Mouse (Mus musculus) liver, postnatal 0 days (tissue): ENCODE results near the gene Chsy1. TPM values are rescaled to one million over a fixed set of nuclear protein-coding genes. Genes with fewer than 3 reads are reported as not detected.

Experiments
- ATAC-seq: fragments of 200-750 bp; cut with Nextera tagmentation; 2 replicates; pipeline ENCODE4 v1.8.0; 2017; ENCODE audit warnings: mild to moderate bottlenecking, moderate library complexity
- DNase-seq: peaks from one replicate; pipeline ENCODE4 v3.0.0-alpha.2; 2016
- H3K27ac ChIP-seq: fragments of 300-500 bp; sonication (generic); 2 replicates; pipeline ENCODE4 v1.5.1; 2014; ENCODE audit warnings: antibody characterized with exemption, moderate library complexity, mild to moderate bottlenecking, low read depth
- H3K27me3 ChIP-seq: fragments of 300-500 bp; sonication (generic); 2 replicates; pipeline ENCODE4 v1.6.1; 2014; ENCODE audit warnings: low read length, control low read depth, mixed read lengths; ENCODE audit not compliant: insufficient read depth
- H3K36me3 ChIP-seq: fragments of 300-500 bp; sonication (generic); replicated peaks from 2 replicates; pipeline ENCODE4 v1.6.1; 2014; ENCODE audit warnings: mild to moderate bottlenecking, control low read depth, low read length, moderate library complexity, mixed read lengths; ENCODE audit not compliant: insufficient read depth
- H3K4me1 ChIP-seq: fragments of 300-500 bp; sonication (generic); 2 replicates; pipeline ENCODE4 v1.6.1; 2014; ENCODE audit warnings: antibody characterized with exemption, mild to moderate bottlenecking, control low read depth; ENCODE audit not compliant: insufficient read depth
- H3K4me2 ChIP-seq: fragments of 300-500 bp; sonication (generic); 2 replicates; pipeline ENCODE4 v1.6.1; 2014; ENCODE audit warnings: low read depth, mild to moderate bottlenecking, low read length, moderate library complexity, mixed read lengths
- H3K4me3 ChIP-seq: fragments of 300-500 bp; sonication (generic); 2 replicates; pipeline ENCODE4 v1.5.1; 2014; ENCODE audit warnings: low read depth, low read length
- H3K9ac ChIP-seq: fragments of 300-500 bp; sonication (generic); replicated peaks from 2 replicates; pipeline ENCODE4 v1.6.1; 2014; ENCODE audit warnings: mild to moderate bottlenecking, moderate library complexity
- H3K9me3 ChIP-seq: fragments of 300-500 bp; sonication (generic); 2 replicates; pipeline ENCODE4 v1.6.1; 2016; ENCODE audit warnings: mild to moderate bottlenecking, control low read depth, low read length, mixed read lengths
- CTCF ChIP-seq: sonication (generic); IDR thresholded peaks from 2 replicates; pipeline ENCODE4 v1.5.1; 2016; ENCODE audit warnings: antibody characterized with exemption, low read depth
- EP300 ChIP-seq: IDR thresholded peaks from 2 replicates; pipeline ENCODE4 v1.6.1; 2016; ENCODE audit warnings: antibody characterized with exemption, low read depth, mild to moderate bottlenecking
- WGBS: fragments of 180-500 bp; shearing (Covaris S2); extraction: QIAGEN DNeasy Blood & Tissue Kit; methylation state at CpG from one replicate; pipeline ENCODE4 v1.1.7; 2014; ENCODE audit not compliant: insufficient replicate concordance; 5-methylcytosine and 5-hydroxymethylcytosine counted together
- polyA plus RNA-seq: library from polyadenylated mRNA; unstranded; fragments of >200 nt; fragmentation: Nextera tagmentation; extraction: Ambion mirVana; gene quantifications from 2 replicates; pipeline ENCODE4 v1.2.1, GENCODE M21; 2015

Gene Chsy1
- polyA plus RNA-seq, 1 experiment from 2014 or later: 5.0 TPM

DNA sequence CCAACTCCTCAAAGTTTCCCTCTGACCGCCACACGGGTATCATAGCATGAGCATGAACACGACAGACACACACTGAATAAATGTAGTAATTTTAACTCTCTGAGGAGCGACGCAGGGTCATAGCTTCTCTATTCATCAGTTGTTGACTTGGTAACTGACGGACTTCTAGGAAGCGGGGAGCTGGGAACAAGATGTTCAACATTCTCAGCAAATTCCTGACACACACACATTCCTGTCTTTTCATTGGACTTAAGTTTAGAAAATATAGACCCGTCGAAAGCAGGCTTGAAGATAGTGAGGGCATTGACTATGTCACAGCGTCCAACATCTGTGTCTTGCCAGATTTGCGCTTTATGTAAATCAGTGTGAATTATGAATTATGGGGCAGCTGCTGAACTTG, 2.1 kb upstream of the Chsy1 start:
- H3K27ac ChIP-seq: no peak overlapping the region
- H3K36me3 ChIP-seq: no peaks in the 10 kb centered on the region
- WGBS: 77% methylated on average over 11 of the region's 11 CpGs
- H3K27me3 ChIP-seq: no peaks in the 10 kb centered on the region
- DNase-seq (no peak), ATAC-seq (no peak)
- no peak overlapping the region for H3K4me3 ChIP-seq
- H3K9ac ChIP-seq: no peak overlapping the region
- H3K4me2 ChIP-seq: no peak overlapping the region
- TF ChIP-seq EP300 (no peak), CTCF (no peak)
- no peaks in the 10 kb centered on the region for H3K9me3 ChIP-seq
- H3K4me1 ChIP-seq: peaks cover 6% of the 10 kb centered on the region; the same call in 1 of the 2 replicates

DNA sequence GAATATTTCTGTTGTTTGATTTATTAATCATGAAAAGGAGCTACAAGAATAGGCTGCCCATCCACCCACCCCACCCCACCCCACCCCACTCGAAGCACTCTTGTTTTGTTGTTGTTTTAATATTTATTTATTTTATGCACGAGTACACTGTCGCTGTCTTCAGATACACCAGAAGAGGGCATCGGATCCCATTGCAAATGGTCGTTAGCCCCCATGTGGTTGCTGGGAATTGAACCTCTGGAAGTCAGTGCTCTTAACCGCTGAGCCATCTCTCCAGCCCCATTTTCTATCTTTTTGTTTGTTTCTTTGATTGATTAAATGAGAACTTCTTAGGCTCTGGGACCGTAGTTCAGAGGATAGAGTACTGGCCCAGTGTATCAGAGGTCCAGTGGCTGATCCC, 1.4 kb upstream of the Chsy1 start:
- ATAC-seq: no peak
- Histone ChIP-seq H3K36me3 (no peaks in the 10 kb centered on the region), H3K9me3 (no peaks in the 10 kb centered on the region), H3K27ac (no peak overlapping the region), H3K4me1 (peaks cover 9% of the 10 kb centered on the region; the same call in 1 of the 2 replicates), H3K27me3 (no peaks in the 10 kb centered on the region), H3K4me3 (no peak overlapping the region), H3K4me2 (no peak overlapping the region), H3K9ac (no peak overlapping the region)
- no peak for DNase-seq
- TF ChIP-seq EP300 (no peak), CTCF (peak; percentile 60)
- 12% methylated on average over 7 of the region's 7 CpGs for WGBS

DNA sequence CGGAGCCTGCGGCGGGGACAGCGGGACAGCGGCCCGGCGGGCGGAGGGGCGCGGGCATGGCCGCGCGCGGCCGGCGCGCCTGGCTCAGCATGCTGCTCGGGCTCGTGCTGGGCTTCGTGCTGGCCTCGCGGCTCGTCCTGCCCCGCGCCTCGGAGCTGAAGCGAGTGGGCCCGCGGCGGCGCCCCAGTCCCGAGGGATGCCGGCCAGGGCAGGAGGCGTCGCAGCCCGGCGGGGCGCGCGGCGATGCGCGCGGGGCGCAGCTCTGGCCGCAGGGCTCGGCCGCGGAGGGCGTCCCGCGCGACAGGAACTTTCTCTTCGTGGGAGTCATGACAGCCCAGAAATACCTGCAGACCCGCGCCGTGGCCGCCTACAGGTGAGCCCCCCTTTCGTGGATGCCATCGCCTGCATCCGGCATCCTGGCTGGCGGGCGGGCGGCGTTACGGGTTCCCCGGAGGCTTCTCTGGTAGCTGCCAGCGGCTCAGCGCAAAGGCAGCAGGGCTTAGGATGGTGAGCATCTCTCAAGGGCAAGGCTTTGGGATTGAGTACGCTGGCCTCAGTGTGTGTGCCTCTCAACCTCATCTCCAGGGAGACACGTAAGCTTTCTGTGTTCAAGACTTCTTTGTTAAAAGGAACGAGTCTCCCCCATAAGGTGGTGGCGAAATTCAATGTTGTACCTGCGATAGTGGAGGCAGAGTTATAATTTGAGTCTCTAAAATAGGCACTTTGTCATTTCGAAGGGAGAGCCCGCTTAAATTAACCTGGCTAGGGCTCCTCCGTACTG, 730 bp downstream of the Chsy1 start:
- under 1% methylated on average over 59 of the region's 77 CpGs for WGBS
- peak overlapping the region; percentile 84 for H3K27ac ChIP-seq
- no peaks in the 10 kb centered on the region for H3K9me3 ChIP-seq
- H3K27me3 ChIP-seq: no peaks in the 10 kb centered on the region
- peak overlapping the region; percentile 83 for H3K4me3 ChIP-seq
- peak overlapping the region; percentile 90 for H3K4me2 ChIP-seq
- TF ChIP-seq CTCF (no peak), EP300 (no peak)
- no peaks in the 10 kb centered on the region for H3K36me3 ChIP-seq
- H3K4me1 ChIP-seq: peaks cover 26% of the 10 kb centered on the region
- H3K9ac ChIP-seq: peak overlapping the region; percentile 88
- peak; percentile 61 for DNase-seq
- ATAC-seq: peak; percentile 38

DNA sequence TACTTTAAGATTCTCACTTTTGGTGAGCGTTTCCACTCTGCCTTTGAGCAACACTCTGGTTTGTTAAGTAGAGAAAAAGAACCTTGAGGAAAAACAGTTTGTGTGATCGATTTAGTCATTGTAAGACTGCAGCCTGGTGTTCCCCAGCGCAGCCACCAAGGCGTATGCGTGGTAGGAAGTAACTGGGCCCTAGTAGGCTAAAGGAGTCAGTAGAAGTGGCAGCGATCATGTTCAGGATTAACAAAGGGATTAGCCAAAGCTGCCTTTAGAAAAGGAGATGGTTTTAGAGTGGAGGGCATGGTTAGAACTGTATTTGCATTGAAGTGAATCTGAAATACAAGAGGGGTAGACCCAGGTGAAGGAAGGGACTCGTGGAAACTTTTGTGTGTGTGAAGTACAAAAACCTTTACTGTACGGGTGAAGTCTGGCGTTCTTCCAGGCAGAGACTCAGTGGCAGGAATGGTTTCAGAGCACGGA, 1.4 kb downstream of the Chsy1 start:
- no peaks in the 10 kb centered on the region for H3K36me3 ChIP-seq
- peaks cover 33% of the 10 kb centered on the region for H3K4me1 ChIP-seq
- peak overlapping the region; percentile 88 for H3K9ac ChIP-seq
- H3K4me3 ChIP-seq: peak overlapping the region; percentile 83
- no peak for TF ChIP-seq EP300
- TF ChIP-seq CTCF: no peak
- ATAC-seq (no peak), DNase-seq (peak; percentile 27)
- H3K27ac ChIP-seq: peak overlapping the region; percentile 84; the same call in 1 of the 2 replicates
- H3K27me3 ChIP-seq: no peaks in the 10 kb centered on the region
- 12% methylated on average over 10 of the region's 10 CpGs for WGBS
- H3K9me3 ChIP-seq: no peaks in the 10 kb centered on the region
- peak overlapping the region; percentile 90 for H3K4me2 ChIP-seq

DNA sequence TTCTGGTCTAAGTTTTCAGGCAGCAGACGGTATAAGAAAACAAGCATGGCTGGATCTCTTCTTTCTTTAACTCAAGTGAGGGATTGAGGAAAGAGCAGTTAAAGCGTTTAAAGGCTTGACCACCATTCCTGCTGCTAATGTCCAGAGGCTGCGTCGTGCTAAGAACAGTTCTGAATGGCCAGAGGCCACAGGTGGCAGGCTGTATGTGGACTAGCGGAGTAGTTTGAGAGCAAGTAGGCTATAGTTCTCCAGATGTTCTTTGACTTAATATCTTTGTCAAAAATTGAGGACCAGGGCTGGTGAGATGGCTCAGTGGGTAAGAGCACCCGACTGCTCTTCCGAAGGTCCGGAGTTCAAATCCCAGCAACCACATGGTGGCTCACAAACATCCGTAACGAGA, 1.9 kb downstream of the Chsy1 start:
- no peak for TF ChIP-seq CTCF
- no peak for TF ChIP-seq EP300
- peak overlapping the region; percentile 90 for H3K4me2 ChIP-seq
- ATAC-seq: no peak
- DNase-seq: no peak
- H3K27me3 ChIP-seq: no peaks in the 10 kb centered on the region
- no peaks in the 10 kb centered on the region for H3K9me3 ChIP-seq
- no peaks in the 10 kb centered on the region for H3K36me3 ChIP-seq
- H3K4me3 ChIP-seq: peak overlapping the region; percentile 83
- peak overlapping the region; percentile 84; the same call in 1 of the 2 replicates for H3K27ac ChIP-seq
- H3K9ac ChIP-seq: peak overlapping the region; percentile 88
- 77% methylated on average over 10 of the region's 10 CpGs for WGBS
- peaks cover 38% of the 10 kb centered on the region for H3K4me1 ChIP-seq

DNA sequence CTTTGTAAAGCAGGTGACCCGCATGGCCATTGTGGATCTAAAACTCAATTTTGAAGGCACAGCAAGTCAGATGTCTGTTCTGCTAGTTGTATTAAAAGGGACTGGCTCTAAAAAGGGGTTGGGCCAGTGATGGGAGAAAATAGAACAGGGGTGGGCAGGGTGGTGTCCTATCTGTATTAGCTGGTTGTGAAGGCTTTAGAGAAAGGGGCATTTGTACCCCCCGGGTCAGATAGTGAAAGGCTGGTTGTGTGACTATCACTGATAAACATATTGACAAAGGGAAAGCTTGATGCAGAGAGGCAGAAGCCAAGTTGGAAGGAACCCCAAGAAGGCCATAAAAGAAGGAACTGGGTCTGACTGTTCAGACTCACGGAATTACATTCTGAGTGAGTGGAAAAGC, 4.2 kb downstream of the Chsy1 start:
- no peaks in the 10 kb centered on the region for H3K9me3 ChIP-seq
- peak; percentile 82 for TF ChIP-seq EP300
- no peak for TF ChIP-seq CTCF
- H3K4me1 ChIP-seq: peaks cover 45% of the 10 kb centered on the region
- H3K27me3 ChIP-seq: no peaks in the 10 kb centered on the region
- peak; percentile 38 for ATAC-seq
- H3K4me2 ChIP-seq: peak overlapping the region; percentile 56
- 0 out of 2 replicates have a peak overlapping the region, but pooled peaks have one; percentile 5 for H3K4me3 ChIP-seq
- no peaks in the 10 kb centered on the region for H3K36me3 ChIP-seq
- H3K9ac ChIP-seq: peak overlapping the region; percentile 27; the same call in 1 of the 2 replicates
- WGBS: 55% methylated on average over 3 of the region's 3 CpGs
- peak overlapping the region; percentile 52; the same call in 1 of the 2 replicates for H3K27ac ChIP-seq
- no peak for DNase-seq
